Mouse (Mus musculus) forebrain, embryonic 12.5 days (tissue): Measurements from ENCODE around the gene Rab10. TPM values are rescaled to one million over a fixed set of nuclear protein-coding genes. Genes with fewer than 3 reads are reported as not detected.
"Not testable (repeated sequence)": the region's sequence is repeated elsewhere in the genome, so short reads cannot be mapped to it uniquely, and the experiment has no call there.

Source experiments
- ATAC-seq: fragments of 200-750 bp; cut with Nextera tagmentation; 2 replicates; pipeline ENCODE4 v1.8.0; 2017; ENCODE audit warnings: moderate TSS enrichment; ENCODE audit not compliant: low FRiP score
- H3K27ac ChIP-seq: fragments of 300-500 bp; sonication (generic); 2 replicates; pipeline ENCODE4 v1.5.1; 2016; ENCODE audit warnings: mild to moderate bottlenecking
- H3K27me3 ChIP-seq: fragments of 300-500 bp; sonication (generic); 2 replicates; pipeline ENCODE4 v1.6.1; 2016; ENCODE audit warnings: mild to moderate bottlenecking
- H3K36me3 ChIP-seq: fragments of 300-500 bp; sonication (generic); replicated peaks from 2 replicates; pipeline ENCODE4 v1.6.1; 2016; ENCODE audit warnings: mild to moderate bottlenecking
- H3K4me1 ChIP-seq: fragments of 300-500 bp; sonication (generic); 2 replicates; pipeline ENCODE4 v1.6.1; 2016
- H3K4me2 ChIP-seq: fragments of 300-500 bp; sonication (generic); 2 replicates; pipeline ENCODE4 v1.6.1; 2016; ENCODE audit warnings: mild to moderate bottlenecking, moderate library complexity
- H3K4me3 ChIP-seq: fragments of 300-500 bp; sonication (generic); replicated peaks from 2 replicates; pipeline ENCODE4 v1.5.1; 2016; ENCODE audit warnings: mild to moderate bottlenecking
- H3K9ac ChIP-seq: fragments of 300-500 bp; sonication (generic); 2 replicates; pipeline ENCODE4 v1.6.1; 2016; ENCODE audit warnings: mild to moderate bottlenecking
- H3K9me3 ChIP-seq: fragments of 300-500 bp; sonication (generic); 2 replicates; pipeline ENCODE4 v1.6.1; 2016
- WGBS: fragments of 180-500 bp; shearing (Covaris S2); methylation state at CpG from one replicate; pipeline ENCODE4 v1.1.7; 2016; 5-methylcytosine and 5-hydroxymethylcytosine counted together
- polyA plus RNA-seq: library from polyadenylated mRNA; unstranded; fragments of >200 nt; fragmentation: Nextera tagmentation; extraction: Ambion mirVana; gene quantifications from 2 replicates; pipeline ENCODE4 v1.2.1, GENCODE M21; 2016

Gene Rab10
- polyA plus RNA-seq, 1 experiment from 2014 or later, result 135 TPM

- Histone ChIP-seq H3K4me1 (no peaks in the 10 kb centered on the region), H3K4me3 (no peak overlapping the region), H3K27me3 (no peaks in the 10 kb centered on the region), H3K4me2 (no peak overlapping the region), H3K9ac (no peak overlapping the region), H3K27ac (no peak overlapping the region), H3K9me3 (no peaks in the 10 kb centered on the region), H3K36me3 (no peaks in the 10 kb centered on the region)
- 80% methylated on average over 6 of the region's 6 CpGs for WGBS
- ATAC-seq, result no peak
Measured at GRCm38 (mm10) chr12:3323241-3323640, 13.5 kb upstream of the Rab10 start.

GRCm38 (mm10) chr12:3319377-3319776 lies 9.6 kb upstream of the Rab10 start:
- Histone ChIP-seq H3K4me1 (no peaks in the 10 kb centered on the region), H3K4me2 (no peak overlapping the region), H3K36me3 (no peaks in the 10 kb centered on the region), H3K9me3 (no peaks in the 10 kb centered on the region), H3K27me3 (no peaks in the 10 kb centered on the region), H3K4me3 (no peak overlapping the region), H3K9ac (no peak overlapping the region), H3K27ac (no peak overlapping the region)
- WGBS, result 82% methylated on average over 4 of the region's 4 CpGs
- ATAC-seq, result no peak

DNA sequence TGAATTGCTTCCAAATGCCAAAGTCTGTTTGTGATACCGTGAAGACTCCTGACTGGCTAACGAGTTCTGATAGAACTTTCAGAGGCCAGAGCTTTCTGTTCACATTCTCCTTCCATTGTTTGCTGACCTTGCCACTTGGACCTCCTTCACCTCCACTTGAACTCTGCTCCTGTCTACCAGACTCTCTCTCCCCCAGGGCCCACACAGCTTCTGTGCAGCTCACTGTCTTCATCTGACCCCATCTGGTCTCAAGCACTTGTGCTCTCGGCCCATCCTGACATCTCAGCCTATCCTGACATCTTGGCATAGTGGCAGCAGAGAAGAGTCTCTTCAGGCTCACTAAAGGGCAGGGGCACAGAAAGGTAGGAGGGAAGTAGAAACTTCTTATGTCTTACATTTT lies 7.2 kb upstream of the Rab10 start:
- no peaks in the 10 kb centered on the region for H3K27me3 ChIP-seq
- H3K4me3 ChIP-seq, result no peak overlapping the region
- no peak overlapping the region for H3K4me2 ChIP-seq
- no peak for ATAC-seq
- H3K36me3 ChIP-seq, result no peaks in the 10 kb centered on the region
- H3K27ac ChIP-seq, result no peak overlapping the region
- 65% methylated on average over 3 of the region's 3 CpGs for WGBS
- H3K9ac ChIP-seq, result no peak overlapping the region
- no peaks in the 10 kb centered on the region for H3K9me3 ChIP-seq
- no peaks in the 10 kb centered on the region for H3K4me1 ChIP-seq

DNA sequence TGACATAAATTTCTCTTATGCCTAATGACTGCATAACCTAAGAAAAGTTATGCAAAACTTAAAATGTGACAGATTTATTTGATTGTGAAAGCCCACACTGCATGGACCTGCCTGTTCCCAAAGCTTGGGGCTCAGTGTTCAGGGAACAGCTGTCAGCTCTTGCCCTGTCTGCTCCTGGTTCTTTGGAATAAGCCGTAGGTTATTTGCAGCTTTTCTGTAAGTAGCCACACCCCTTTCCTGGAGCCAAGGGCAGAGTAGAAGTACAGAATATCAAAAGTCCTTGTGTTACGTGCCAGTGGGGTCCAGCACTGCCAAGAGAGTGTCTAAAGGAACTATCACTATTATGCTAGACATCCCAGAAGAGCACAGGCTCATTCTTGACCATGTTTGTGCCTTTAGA lies 6.3 kb upstream of the Rab10 start:
- no peak overlapping the region for H3K4me3 ChIP-seq
- no peak overlapping the region for H3K4me2 ChIP-seq
- no peaks in the 10 kb centered on the region for H3K4me1 ChIP-seq
- H3K27ac ChIP-seq, result no peak overlapping the region
- H3K36me3 ChIP-seq, result no peaks in the 10 kb centered on the region
- no peaks in the 10 kb centered on the region for H3K27me3 ChIP-seq
- H3K9ac ChIP-seq, result no peak overlapping the region
- no peak for ATAC-seq
- H3K9me3 ChIP-seq, result no peaks in the 10 kb centered on the region
- WGBS, result 53% methylated on average over 2 of the region's 2 CpGs

- H3K27me3 ChIP-seq, result no peaks in the 10 kb centered on the region
- H3K4me1 ChIP-seq, result peaks cover 6% of the 10 kb centered on the region
- no peak overlapping the region for H3K4me3 ChIP-seq
- no peaks in the 10 kb centered on the region for H3K9me3 ChIP-seq
- WGBS, result 85% methylated on average over 3 of the region's 3 CpGs
- no peak overlapping the region for H3K9ac ChIP-seq
- H3K4me2 ChIP-seq, result no peak overlapping the region
- H3K36me3 ChIP-seq, result no peaks in the 10 kb centered on the region
- ATAC-seq, result no peak
- H3K27ac ChIP-seq, result no peak overlapping the region
Measured at GRCm38 (mm10) chr12:3312886-3313285, 3.1 kb upstream of the Rab10 start.

DNA sequence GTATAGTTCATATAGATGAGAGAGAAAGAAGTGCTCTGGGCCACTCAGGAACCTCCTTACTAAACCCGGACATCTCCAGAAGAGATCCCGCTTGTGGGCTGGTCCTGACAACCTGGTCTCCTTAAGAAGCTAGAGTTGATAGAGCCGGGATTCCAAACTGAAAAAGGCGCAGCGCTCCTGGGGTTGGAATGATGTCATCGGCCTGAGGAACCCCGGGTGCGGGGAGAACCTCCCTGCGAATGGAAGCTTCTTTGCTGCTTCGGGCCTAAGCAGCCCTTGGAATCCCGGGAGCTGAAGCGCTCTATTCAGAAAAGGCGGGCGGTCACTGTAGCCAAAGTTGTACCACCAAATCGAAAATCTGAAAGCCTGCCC lies 538 bp upstream of the Rab10 start:
- Histone ChIP-seq H3K4me3 (peak overlapping the region; percentile 81), H3K4me2 (peak overlapping the region; percentile 71), H3K9me3 (no peaks in the 10 kb centered on the region), H3K27ac (peak overlapping the region; percentile 97), H3K36me3 (no peaks in the 10 kb centered on the region), H3K4me1 (peaks cover 16% of the 10 kb centered on the region), H3K27me3 (no peaks in the 10 kb centered on the region), H3K9ac (peak overlapping the region; percentile 57)
- 1% methylated on average over 15 of the region's 15 CpGs for WGBS
- no peak for ATAC-seq

- peak; percentile 0; the same call in 1 of the 2 replicates for ATAC-seq
- WGBS, result 3% methylated on average over 19 of the region's 19 CpGs
- no peaks in the 10 kb centered on the region for H3K27me3 ChIP-seq
- peak overlapping the region; percentile 97 for H3K27ac ChIP-seq
- 0 out of 2 replicates have a peak, but pooled peaks cover 8% of the 10 kb centered on the region for H3K9me3 ChIP-seq
- H3K4me3 ChIP-seq, result peak overlapping the region; percentile 81
- peak overlapping the region; percentile 71 for H3K4me2 ChIP-seq
- H3K36me3 ChIP-seq, result 0 out of 2 replicates have a peak, but pooled peaks cover 3% of the 10 kb centered on the region
- H3K4me1 ChIP-seq, result peaks cover 16% of the 10 kb centered on the region
- peak overlapping the region; percentile 85 for H3K9ac ChIP-seq
Measured at GRCm38 (mm10) chr12:3308541-3309241, 1.1 kb downstream of the Rab10 start.

- H3K4me1 ChIP-seq, result peaks cover 16% of the 10 kb centered on the region
- H3K9me3 ChIP-seq, result 0 out of 2 replicates have a peak, but pooled peaks cover 11% of the 10 kb centered on the region
- H3K27me3 ChIP-seq, result no peaks in the 10 kb centered on the region
- WGBS, result 53% methylated on average over 6 of the region's 6 CpGs
- H3K36me3 ChIP-seq, result 0 out of 2 replicates have a peak, but pooled peaks cover 3% of the 10 kb centered on the region
- H3K27ac ChIP-seq, result no peak overlapping the region
- peak overlapping the region; percentile 81 for H3K4me3 ChIP-seq
- H3K4me2 ChIP-seq, result peak overlapping the region; percentile 71
- ATAC-seq, result no peak
- H3K9ac ChIP-seq, result peak overlapping the region; percentile 85
Measured at GRCm38 (mm10) chr12:3307587-3307986, 2.2 kb downstream of the Rab10 start.

DNA sequence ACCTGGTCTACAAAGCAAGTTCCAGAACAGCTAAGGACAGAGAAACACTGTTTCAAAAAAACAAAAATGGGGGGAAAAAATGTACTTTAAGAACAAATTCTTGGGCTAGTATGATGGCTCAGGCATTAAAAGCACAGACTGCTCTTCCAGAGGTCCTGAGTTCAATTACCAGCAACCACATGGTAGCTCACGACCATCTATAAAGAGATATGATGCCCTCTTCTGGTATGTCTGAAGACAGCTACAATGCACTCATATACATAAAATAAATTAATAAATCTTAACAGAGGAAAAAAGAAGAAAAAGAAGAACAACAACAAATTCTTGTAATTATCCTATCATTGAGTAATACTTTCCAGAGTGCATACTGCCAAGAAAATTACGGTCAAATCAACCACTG lies 4.5 kb downstream of the Rab10 start:
- Histone ChIP-seq H3K27me3 (no peaks in the 10 kb centered on the region), H3K4me2 (no peak overlapping the region), H3K9me3 (peaks cover 20% of the 10 kb centered on the region; the same call in 1 of the 2 replicates), H3K4me1 (peaks cover 14% of the 10 kb centered on the region), H3K36me3 (peaks cover 11% of the 10 kb centered on the region; the same call in 1 of the 2 replicates), H3K9ac (no peak overlapping the region), H3K27ac (no peak overlapping the region), H3K4me3 (no peak overlapping the region)
- 97% methylated on average over 2 of the region's 2 CpGs for WGBS
- ATAC-seq, result no peak

- not testable (repeated sequence) for H3K4me2 ChIP-seq, ATAC-seq, H3K9ac ChIP-seq, H3K27ac ChIP-seq, H3K4me1 ChIP-seq, H3K4me3 ChIP-seq, H3K27me3 ChIP-seq
- WGBS, result 96% methylated on average over 6 of the region's 6 CpGs
- Histone ChIP-seq H3K9me3 (peaks cover 29% of the 10 kb centered on the region; the same call in 1 of the 2 replicates), H3K36me3 (peaks cover 25% of the 10 kb centered on the region)
Measured at GRCm38 (mm10) chr12:3297622-3298021, 12.1 kb downstream of the Rab10 start.

DNA sequence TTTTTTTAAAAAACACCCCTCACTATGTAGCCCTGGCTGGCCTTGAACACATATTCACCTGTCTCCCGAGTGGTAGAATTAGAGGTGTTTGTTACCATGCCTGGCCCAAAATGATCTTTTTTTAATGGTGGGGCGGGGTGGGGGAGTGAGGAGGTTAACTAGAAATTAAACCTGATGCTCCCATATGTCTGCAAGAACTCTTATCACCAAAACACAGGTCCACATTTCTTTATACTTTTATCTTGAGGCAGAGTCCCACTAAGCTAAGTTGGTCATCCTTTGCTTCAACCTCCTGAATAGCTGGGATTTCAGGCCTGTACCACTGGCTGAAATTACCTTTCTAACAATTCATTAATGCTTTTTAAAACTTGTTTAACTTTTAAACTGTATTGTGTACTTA lies 13.7 kb downstream of the Rab10 start:
- H3K9ac ChIP-seq, result no peak overlapping the region
- H3K4me2 ChIP-seq, result no peak overlapping the region
- peaks cover 31% of the 10 kb centered on the region; the same call in 1 of the 2 replicates for H3K9me3 ChIP-seq
- H3K4me3 ChIP-seq, result no peak overlapping the region
- H3K27me3 ChIP-seq, result no peaks in the 10 kb centered on the region
- no peak overlapping the region for H3K27ac ChIP-seq
- no peaks in the 10 kb centered on the region for H3K4me1 ChIP-seq
- peaks cover 26% of the 10 kb centered on the region for H3K36me3 ChIP-seq
- 90% methylated on average over 2 of the region's 2 CpGs for WGBS
- ATAC-seq, result no peak

DNA sequence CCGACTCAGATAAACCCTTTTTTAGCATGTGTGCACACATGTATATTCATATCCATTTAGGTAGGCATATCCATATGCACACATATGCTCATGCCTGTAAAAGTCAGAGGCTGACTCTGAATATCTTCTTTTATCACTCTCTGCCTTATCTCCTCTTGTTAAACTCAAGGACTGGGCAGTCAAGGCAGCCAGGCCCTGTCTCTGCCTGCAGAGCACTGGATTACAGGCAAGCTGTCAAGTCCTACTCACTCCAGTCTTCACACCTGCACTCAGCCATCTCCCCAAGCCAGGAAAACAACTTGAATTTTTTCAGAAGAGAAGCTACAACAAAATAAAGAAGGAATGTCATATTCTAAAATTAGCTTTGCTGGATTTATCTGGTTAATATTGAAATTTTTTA lies 17.9 kb downstream of the Rab10 start:
- no peak overlapping the region for H3K4me3 ChIP-seq
- H3K4me1 ChIP-seq, result no peaks in the 10 kb centered on the region
- 96% methylated on average over 1 of the region's 1 CpGs for WGBS
- H3K4me2 ChIP-seq, result no peak overlapping the region
- no peaks in the 10 kb centered on the region for H3K27me3 ChIP-seq
- H3K9ac ChIP-seq, result no peak overlapping the region
- H3K36me3 ChIP-seq, result peaks cover 12% of the 10 kb centered on the region
- peaks cover 21% of the 10 kb centered on the region; the same call in 1 of the 2 replicates for H3K9me3 ChIP-seq
- no peak overlapping the region for H3K27ac ChIP-seq
- ATAC-seq, result no peak

DNA sequence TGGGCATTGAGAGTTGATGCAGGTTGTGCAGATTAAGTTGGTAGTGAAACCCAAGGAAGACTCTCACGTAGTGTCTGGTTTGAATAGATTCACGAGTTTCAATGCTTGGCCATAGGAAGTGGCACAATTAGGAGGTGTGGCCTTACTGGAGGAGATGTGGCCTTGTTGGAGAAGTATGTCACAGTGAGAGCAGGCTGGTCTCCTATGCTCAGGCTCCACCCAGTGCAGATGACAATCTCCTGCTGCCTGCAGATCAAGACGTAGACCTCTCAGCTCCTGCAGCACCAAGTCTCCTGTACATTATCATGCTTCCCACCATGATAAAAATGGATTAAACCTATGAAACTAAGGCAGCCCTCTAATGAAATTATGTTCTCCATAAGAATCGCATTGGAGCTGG lies 18.7 kb downstream of the Rab10 start:
- Histone ChIP-seq H3K27me3 (no peaks in the 10 kb centered on the region), H3K4me3 (no peak overlapping the region), H3K4me1 (no peaks in the 10 kb centered on the region), H3K27ac (no peak overlapping the region), H3K9ac (no peak overlapping the region), H3K4me2 (no peak overlapping the region), H3K9me3 (peaks cover 21% of the 10 kb centered on the region; the same call in 1 of the 2 replicates), H3K36me3 (peaks cover 12% of the 10 kb centered on the region)
- 96% methylated on average over 4 of the region's 4 CpGs for WGBS
- ATAC-seq, result no peak
